Mouse (Mus musculus): Measurements from ENCODE around the gene Lypd3.

- TF ChIP-seq CTCF (IDR thresholded peaks at IDR 0.05; ENCODE audit: borderline replicate concordance, insufficient read depth, low read length) (no peak), POLR2A (IDR thresholded peaks at IDR 0.05; ENCODE audit: low read depth, low read length) (no peak)
Measured at GRCm38 (mm10) chr7:24606046-24606445, 30.3 kb upstream of the Lypd3 start.

Data from embryonic fibroblast, embryonic 13.5 days (primary cell).